Mouse (Mus musculus) layer of hippocampus, postnatal 10 days (tissue): ENCODE results near the gene Tns1. TPM values are rescaled to one million over a fixed set of nuclear protein-coding genes. Genes with fewer than 3 reads are reported as not detected.

Experiments
- DNase-seq, 2 experiments: peaks; one replicate each; pipeline ENCODE4 v3.0.0; 2021; ENCODE audit warnings: low spot score in 2 of 2
- total RNA-seq, 2 experiments: library from RNA; stranded (reverse); gene quantifications; 2 replicates each; pipeline ENCODE4 v1.2.3; 2021

Tns1 gene
- total RNA-seq, 2 experiments from 2014 or later = 35.2 to 35.3 TPM

- no peak for DNase-seq
Observed at GRCm38 (mm10) chr1:74091611-74092224, 32.5 kb downstream of the Tns1 start.

- no peak for DNase-seq
Observed at GRCm38 (mm10) chr1:74091138-74091537, 33.1 kb downstream of the Tns1 start.

- no peak for DNase-seq
Observed at GRCm38 (mm10) chr1:74090329-74090728, 33.9 kb downstream of the Tns1 start.

- DNase-seq = no peak
Observed at GRCm38 (mm10) chr1:74088569-74088968, 35.7 kb downstream of the Tns1 start.

GRCm38 (mm10) chr1:74085566-74085965 is 38.7 kb downstream of the Tns1 start:
- no peak for DNase-seq

- DNase-seq = no peak
Observed at GRCm38 (mm10) chr1:74084752-74085151, 39.5 kb downstream of the Tns1 start.

GRCm38 (mm10) chr1:74084065-74084705 is 40.1 kb downstream of the Tns1 start:
- no peak for DNase-seq

- peak; percentile 52 to 56 for DNase-seq
Observed at GRCm38 (mm10) chr1:74082841-74083463, 41.3 kb downstream of the Tns1 start.

GRCm38 (mm10) chr1:74081573-74081989 is 42.7 kb downstream of the Tns1 start:
- no peak for DNase-seq

GRCm38 (mm10) chr1:74077353-74077752 is 46.9 kb downstream of the Tns1 start:
- peak; percentile 88 to 89 for DNase-seq

- DNase-seq = no peak
Observed at GRCm38 (mm10) chr1:74076230-74076629, 48.0 kb downstream of the Tns1 start.

GRCm38 (mm10) chr1:74074693-74075485 is 49.4 kb downstream of the Tns1 start:
- no peak for DNase-seq

- no peak for DNase-seq
Observed at GRCm38 (mm10) chr1:74073791-74074190, 50.5 kb downstream of the Tns1 start.

- no peak for DNase-seq
Observed at GRCm38 (mm10) chr1:74070745-74071144, 53.5 kb downstream of the Tns1 start.

- no peak for DNase-seq
Observed at GRCm38 (mm10) chr1:74070001-74070551, 54.2 kb downstream of the Tns1 start.

- DNase-seq = no peak
Observed at GRCm38 (mm10) chr1:74069085-74069835, 55.0 kb downstream of the Tns1 start.

- no peak for DNase-seq
Observed at GRCm38 (mm10) chr1:74068366-74069084, 55.7 kb downstream of the Tns1 start.

- no peak for DNase-seq
Observed at GRCm38 (mm10) chr1:74067866-74068265, 56.4 kb downstream of the Tns1 start.

GRCm38 (mm10) chr1:74066576-74066975 is 57.7 kb downstream of the Tns1 start:
- no peak for DNase-seq

GRCm38 (mm10) chr1:74066061-74066460 is 58.2 kb downstream of the Tns1 start:
- no peak for DNase-seq
